In genomic region chr1:80410229-80410973, GRCm38 (mm10) we compare ENCODE assay signal across 34 mouse cellular contexts. TPM values are rescaled to one million over a fixed set of nuclear protein-coding genes. Genes with fewer than 3 reads are reported as not detected.
DNase-seq lines count a peak whose midpoint lies in the region; ATAC-seq lines count a peak whose summit lies in the region.
"Had no signal": no experiment of that assay in that cellular context is flagged by ENCODE, and none has a peak within 500 bp of the region (broad histone marks: within the 10 kb centered on the region; RNA-seq: fewer than 3 reads in every experiment).

No protein-coding gene starts in this region.

- no peaks in the 10 kb centered on the region for H3K27me3 ChIP-seq in kidney, embryonic 14.5 days (ENCODE audit: control insufficient read depth, insufficient read depth, low read length)
- H3K27me3 ChIP-seq in kidney, embryonic 16.5 days (ENCODE audit: insufficient read depth, low read length), result no peaks in the 10 kb centered on the region
- H3K27me3 ChIP-seq: embryonic facial prominence, embryonic 12.5 days; hindbrain, embryonic 12.5 days; kidney, embryonic 15.5 days; limb, embryonic 12.5 days; liver, embryonic 15.5 days; midbrain, embryonic 15.5 days; stomach, embryonic 15.5 days had no signal

- peak; percentile 28 for DNase-seq in T-cell, adult 2 months (ENCODE audit: low spot score)
- peak; percentile 77 for DNase-seq in thymus, postnatal 0 days (ENCODE audit: low spot score)
- DNase-seq in thymus, postnatal 4 days, result peak; percentile 22
- no peak for DNase-seq in ovary, postnatal 10 days (ENCODE audit: low spot score)
- DNase-seq in heart, adult 11 months, result no peak
- no peak for DNase-seq in B cell, adult 2 months
- DNase-seq: adrenal gland, postnatal 10 days; cerebellum, adult 8-10 months; cerebellum, postnatal 36 days; gastrocnemius, adult 2 months; heart, postnatal 36 days; kidney, adult 11 months; kidney, postnatal 36 days; lung, embryonic 14.5 days; lung, postnatal 14 days had no signal

- no peak overlapping the region for H3K4me2 ChIP-seq in kidney, embryonic 14.5 days (replicated peaks; ENCODE audit: low read depth, low read length)
- no peak overlapping the region for H3K4me2 ChIP-seq in kidney, embryonic 16.5 days (replicated peaks; ENCODE audit: low read depth, low read length)
- H3K4me2 ChIP-seq: embryonic facial prominence, embryonic 12.5 days; forebrain, embryonic 15.5 days; hindbrain, embryonic 12.5 days; kidney, embryonic 15.5 days; limb, embryonic 12.5 days; liver, embryonic 15.5 days; lung, embryonic 14.5 days; midbrain, embryonic 15.5 days; stomach, embryonic 15.5 days had no signal

- H3K9me3 ChIP-seq in kidney, embryonic 14.5 days (ENCODE audit: control insufficient read depth, low read length), result no peaks in the 10 kb centered on the region
- H3K9me3 ChIP-seq in kidney, embryonic 16.5 days (ENCODE audit: low read length), result no peaks in the 10 kb centered on the region
- H3K9me3 ChIP-seq: embryonic facial prominence, embryonic 12.5 days; forebrain, embryonic 10.5 days; forebrain, embryonic 15.5 days; hindbrain, embryonic 12.5 days; kidney, embryonic 15.5 days; limb, embryonic 12.5 days; liver, embryonic 15.5 days; midbrain, embryonic 10.5 days; midbrain, embryonic 15.5 days; stomach, embryonic 15.5 days had no signal

- H3K36me3 ChIP-seq in kidney, embryonic 14.5 days (ENCODE audit: control insufficient read depth, insufficient read depth, low read length), result no peaks in the 10 kb centered on the region
- no peaks in the 10 kb centered on the region for H3K36me3 ChIP-seq in kidney, embryonic 16.5 days (ENCODE audit: insufficient read depth, low read length)
- H3K36me3 ChIP-seq: embryonic facial prominence, embryonic 12.5 days; forebrain, embryonic 10.5 days; forebrain, embryonic 15.5 days; hindbrain, embryonic 12.5 days; kidney, embryonic 15.5 days; limb, embryonic 12.5 days; liver, embryonic 15.5 days; midbrain, embryonic 10.5 days; midbrain, embryonic 15.5 days; stomach, embryonic 15.5 days had no signal

- H3K9ac ChIP-seq in kidney, embryonic 14.5 days (ENCODE audit: low read depth, low read length), result no peak overlapping the region
- no peak overlapping the region for H3K9ac ChIP-seq in kidney, embryonic 16.5 days (replicated peaks; ENCODE audit: low read length)
- H3K9ac ChIP-seq: embryonic facial prominence, embryonic 12.5 days; forebrain, embryonic 15.5 days; hindbrain, embryonic 12.5 days; kidney, embryonic 15.5 days; limb, embryonic 12.5 days; liver, embryonic 15.5 days; lung, embryonic 14.5 days; midbrain, embryonic 15.5 days; stomach, embryonic 15.5 days had no signal

- H3K27ac ChIP-seq in kidney, embryonic 14.5 days (ENCODE audit: low read depth, low read length), result no peak overlapping the region
- H3K27ac ChIP-seq in kidney, embryonic 16.5 days (ENCODE audit: low read length), result no peak overlapping the region
- H3K27ac ChIP-seq: embryonic facial prominence, embryonic 12.5 days; forebrain, embryonic 10.5 days; forebrain, embryonic 15.5 days; gastrocnemius, adult 2 months; hindbrain, embryonic 12.5 days; hindbrain, postnatal 0 days; kidney, embryonic 15.5 days; layer of hippocampus, adult 2 months; left cerebral cortex, adult 2 months; limb, embryonic 12.5 days; liver, embryonic 15.5 days; midbrain, embryonic 10.5 days; midbrain, embryonic 15.5 days; stomach, embryonic 15.5 days had no signal

- 0 out of 2 replicates have a peak, but pooled peaks have one; percentile 35 for ATAC-seq in kidney, embryonic 14.5 days (ENCODE audit: low FRiP score, low TSS enrichment)
- ATAC-seq in kidney, embryonic 16.5 days (ENCODE audit: low FRiP score, low TSS enrichment), result no peak
- ATAC-seq: forebrain, embryonic 15.5 days; hindbrain, postnatal 0 days; midbrain, embryonic 15.5 days had no signal

- H3K4me3 ChIP-seq in kidney, embryonic 14.5 days (ENCODE audit: low read length), result no peak overlapping the region
- no peak overlapping the region for H3K4me3 ChIP-seq in kidney, embryonic 16.5 days (ENCODE audit: low read length)
- H3K4me3 ChIP-seq: embryonic facial prominence, embryonic 12.5 days; forebrain, embryonic 10.5 days; forebrain, embryonic 15.5 days; gastrocnemius, adult 2 months; hindbrain, embryonic 12.5 days; kidney, embryonic 15.5 days; layer of hippocampus, adult 2 months; left cerebral cortex, adult 2 months; limb, embryonic 12.5 days; liver, embryonic 15.5 days; midbrain, embryonic 10.5 days; midbrain, embryonic 15.5 days; stomach, embryonic 15.5 days had no signal

- H3K4me1 ChIP-seq in kidney, embryonic 14.5 days (ENCODE audit: control insufficient read depth, insufficient read depth, low read length), result no peaks in the 10 kb centered on the region
- H3K4me1 ChIP-seq in kidney, embryonic 16.5 days (ENCODE audit: insufficient read depth, low read length), result no peaks in the 10 kb centered on the region
- H3K4me1 ChIP-seq: embryonic facial prominence, embryonic 12.5 days; forebrain, embryonic 15.5 days; hindbrain, embryonic 12.5 days; kidney, embryonic 15.5 days; liver, embryonic 15.5 days; stomach, embryonic 15.5 days had no signal

RNA-seq across cellular contexts. Expression of gene Gm45261, which starts 50.8 kb away (rescaled TPM):
- not detected in 2 replicates for polyA plus RNA-seq in kidney, embryonic 14.5 days (2014; fragmentation: Nextera tagmentation; extraction: Ambion mirVana)
- not detected in 2 replicates for polyA plus RNA-seq in kidney, embryonic 16.5 days (2015; fragmentation: Nextera tagmentation; extraction: Ambion mirVana)
- not detected in 2 replicates for polyA plus RNA-seq in thymus, postnatal 0 days (2015; fragmentation: Nextera tagmentation; extraction: Ambion mirVana)
- polyA plus RNA-seq: embryonic facial prominence, embryonic 12.5 days; forebrain, embryonic 10.5 days; forebrain, embryonic 15.5 days; frontal cortex, adult 2 months; heart, embryonic 14.5 days; hindbrain, embryonic 12.5 days; hindbrain, postnatal 0 days; kidney, embryonic 15.5 days; limb, embryonic 12.5 days; liver, adult 2 months; liver, embryonic 15.5 days; lung, embryonic 14.5 days; midbrain, embryonic 10.5 days; midbrain, embryonic 15.5 days; neural tube, embryonic 11.5 days; stomach, embryonic 15.5 days had no signal

Comparison
In these comparisons a context has a peak if more than half of its experiments do, and no peak if none do; other contexts are left out.
1. DNase-seq: peak in T-cell, adult 2 months (single experiment), thymus, postnatal 0 days (single experiment) and thymus, postnatal 4 days (single experiment); none in ovary, postnatal 10 days (single experiment), heart, adult 11 months (single experiment) and B cell, adult 2 months (0 of 2).